Mouse (Mus musculus) liver, postnatal 0 days (tissue): ENCODE data around the gene Pabpc1l.
A peak's percentile ranks its signal among the peaks of the same experiment; 100 is the strongest.

ENCODE experiments used
- CTCF ChIP-seq: sonication (generic); IDR thresholded peaks from 2 replicates; pipeline ENCODE4 v1.5.1; 2016; ENCODE audit warnings: antibody characterized with exemption, low read depth
- EP300 ChIP-seq: IDR thresholded peaks from 2 replicates; pipeline ENCODE4 v1.6.1; 2016; ENCODE audit warnings: antibody characterized with exemption, low read depth, mild to moderate bottlenecking

DNA sequence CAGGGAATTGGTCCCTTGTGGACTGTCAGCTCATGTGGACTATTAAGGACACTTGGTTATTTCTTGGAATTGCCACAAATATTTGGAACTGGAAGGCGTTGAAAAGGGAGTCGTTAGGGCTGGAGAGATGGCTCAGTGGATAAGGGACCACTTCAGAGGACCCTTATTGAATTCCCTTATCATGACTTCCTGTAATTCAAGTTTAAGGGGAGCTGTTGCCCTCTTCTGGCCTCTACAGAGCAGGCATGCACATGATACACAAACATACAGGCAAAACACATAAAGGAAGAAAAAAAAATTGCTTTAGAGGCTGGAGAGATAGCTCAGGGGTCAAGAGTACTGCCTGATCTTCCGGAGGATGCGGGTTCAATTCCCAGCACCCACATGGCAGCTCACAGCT lies 5.3 kb upstream of the Pabpc1l start:
- TF ChIP-seq EP300 (no peak), CTCF (peak; percentile 22; the same call in 1 of the 2 replicates)
